ENCODE assay signal across 27 mouse cellular contexts in the genomic region with DNA sequence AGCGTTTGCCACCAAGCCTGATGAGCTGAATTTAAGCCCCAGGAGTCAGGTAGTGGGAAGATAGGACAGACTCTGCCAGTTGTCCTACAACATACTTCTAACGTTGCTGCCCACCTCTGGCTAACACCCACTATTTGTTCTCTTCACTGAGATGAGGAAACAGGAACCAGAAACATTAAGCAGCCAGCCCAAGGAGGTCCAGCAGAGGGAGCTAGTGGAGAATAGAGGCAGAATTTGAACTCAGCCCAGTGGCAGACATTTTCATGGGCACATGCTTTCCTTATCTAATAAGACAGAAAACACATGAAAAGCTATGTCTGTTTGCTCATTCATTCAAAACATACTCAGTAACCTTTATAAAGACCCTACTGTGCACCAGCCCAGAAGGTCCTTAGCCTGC. TPM values are rescaled to one million over a fixed set of nuclear protein-coding genes. Genes with fewer than 3 reads are reported as not detected.
"Had no signal": no experiment of that assay in that cellular context is flagged by ENCODE, and none has a peak within 500 bp of the region (broad histone marks: within the 10 kb centered on the region; RNA-seq: fewer than 3 reads in every experiment).

No protein-coding gene starts in this region.

- DNase-seq: gastrocnemius, adult 2 months; gastrocnemius, postnatal 10 days; gastrocnemius, postnatal 25 days; heart, adult 18-20 months; heart, postnatal 14 days; heart, postnatal 36 days; kidney, adult 18-20 months; kidney, adult 8-10 months; kidney, postnatal 10 days; kidney, postnatal 25 days; kidney, postnatal 4 days; liver; liver, embryonic 13.5 days had no signal

- H3K4me2 ChIP-seq: heart, embryonic 11.5 days; heart, embryonic 13.5 days; heart, embryonic 15.5 days; hindbrain, embryonic 13.5 days; hindbrain, embryonic 15.5 days; limb, embryonic 12.5 days; liver, embryonic 11.5 days; liver, embryonic 13.5 days had no signal

- H3K27ac ChIP-seq: gastrocnemius, adult 2 months; heart, embryonic 13.5 days; heart, embryonic 15.5 days; hindbrain, embryonic 13.5 days; hindbrain, embryonic 15.5 days; hindbrain, postnatal 0 days; layer of hippocampus, adult 2 months; left cerebral cortex, adult 2 months; limb, embryonic 10.5 days; limb, embryonic 12.5 days; liver, embryonic 13.5 days had no signal

- H3K4me3 ChIP-seq: gastrocnemius, adult 2 months; heart, embryonic 13.5 days; heart, embryonic 15.5 days; hindbrain, embryonic 13.5 days; hindbrain, embryonic 15.5 days; layer of hippocampus, adult 2 months; left cerebral cortex, adult 2 months; limb, embryonic 10.5 days; limb, embryonic 12.5 days; liver, embryonic 13.5 days had no signal

- H3K9me3 ChIP-seq: heart, embryonic 13.5 days; heart, embryonic 15.5 days; hindbrain, embryonic 13.5 days; hindbrain, embryonic 15.5 days; limb, embryonic 10.5 days; limb, embryonic 12.5 days; liver, embryonic 13.5 days had no signal

- H3K27me3 ChIP-seq: hindbrain, embryonic 15.5 days had no signal

- H3K9ac ChIP-seq: heart, embryonic 13.5 days; heart, embryonic 15.5 days; hindbrain, embryonic 13.5 days; hindbrain, embryonic 15.5 days; limb, embryonic 12.5 days; liver, embryonic 13.5 days had no signal

- H3K4me1 ChIP-seq: heart, embryonic 13.5 days; heart, embryonic 15.5 days; hindbrain, embryonic 13.5 days; limb, embryonic 10.5 days; limb, embryonic 12.5 days; liver, embryonic 13.5 days had no signal

- H3K36me3 ChIP-seq: heart, embryonic 13.5 days; heart, embryonic 15.5 days; hindbrain, embryonic 13.5 days; hindbrain, embryonic 15.5 days; limb, embryonic 10.5 days; limb, embryonic 12.5 days; liver, embryonic 13.5 days had no signal

RNA-seq across cellular contexts. Expression of gene Ciita, which starts 23.2 kb away (rescaled TPM):
- total RNA-seq: hindbrain, postnatal 0 days; layer of hippocampus, postnatal 25 days had no signal

RNA-seq across cellular contexts. Expression of gene Tvp23a, which starts 55.9 kb away (rescaled TPM):
- total RNA-seq: granulocyte monocyte progenitor cell, adult 5-6 weeks; hematopoietic stem cell, adult 5-6 weeks had no signal
